Mouse (Mus musculus): ENCODE measurements at regions not wholly inside any gene's neighbourhood (a gene's known extent, or its start where the extent isn't known, plus 50 kb on each side); places are given as distances from the start of the nearest gene placed in this dataset.

GRCm38 (mm10) chr1:82095101-82095500 lies 137.8 kb upstream of the Gm9747 start:
- DNase-seq (ENCODE audit: low spot score) (no peak), ATAC-seq (replicated peaks; ENCODE audit: low FRiP score) (no peak)
- no peak overlapping the region for H3K27ac ChIP-seq (ENCODE audit: low read depth, low read length)
- H3K4me3 ChIP-seq (ENCODE audit: low read depth, low read length): no peak overlapping the region
- H3K9me3 ChIP-seq (ENCODE audit: control insufficient read depth, low read length): no peaks in the 10 kb centered on the region
- no peaks in the 10 kb centered on the region for H3K36me3 ChIP-seq (ENCODE audit: control insufficient read depth, insufficient read depth, low read length)
- no peak overlapping the region for H3K4me2 ChIP-seq
- H3K9ac ChIP-seq (ENCODE audit: low read depth, low read length): no peak overlapping the region
- no peaks in the 10 kb centered on the region for H3K4me1 ChIP-seq (replicated peaks; ENCODE audit: control insufficient read depth, insufficient read depth, low read length)
- H3K27me3 ChIP-seq (replicated peaks; ENCODE audit: control insufficient read depth, insufficient read depth, low read length): no peaks in the 10 kb centered on the region
- 88% methylated on average over 2 of the region's 2 CpGs for WGBS

GRCm38 (mm10) chr1:82106756-82107155 lies 126.2 kb upstream of the Gm9747 start:
- WGBS: 71% methylated on average over 5 of the region's 5 CpGs
- no peak for ATAC-seq (replicated peaks; ENCODE audit: low FRiP score)

GRCm38 (mm10) chr1:82110071-82110635 lies 122.8 kb upstream of the Gm9747 start:
- no peak for DNase-seq (ENCODE audit: low spot score)
- no peak overlapping the region for H3K9ac ChIP-seq (ENCODE audit: low read depth, low read length)
- no peak overlapping the region for H3K27ac ChIP-seq (ENCODE audit: low read depth, low read length)
- no peaks in the 10 kb centered on the region for H3K27me3 ChIP-seq (replicated peaks; ENCODE audit: control insufficient read depth, insufficient read depth, low read length)
- 91% methylated on average over 1 of the region's 1 CpGs for WGBS
- no peaks in the 10 kb centered on the region for H3K36me3 ChIP-seq (ENCODE audit: control insufficient read depth, insufficient read depth, low read length)
- no peak overlapping the region for H3K4me2 ChIP-seq
- no peaks in the 10 kb centered on the region for H3K4me1 ChIP-seq (replicated peaks; ENCODE audit: control insufficient read depth, insufficient read depth, low read length)
- H3K4me3 ChIP-seq (ENCODE audit: low read depth, low read length): no peak overlapping the region
- ATAC-seq (replicated peaks; ENCODE audit: low FRiP score): no peak
- H3K9me3 ChIP-seq (ENCODE audit: control insufficient read depth, low read length): no peaks in the 10 kb centered on the region

More at GRCm38 (mm10) chr1:82106756-82107155, 126.2 kb upstream of the Gm9747 start:
- Histone ChIP-seq H3K36me3 (ENCODE audit: control insufficient read depth, insufficient read depth, low read length) (no peaks in the 10 kb centered on the region), H3K27ac (ENCODE audit: low read depth, low read length) (no peak overlapping the region), H3K4me3 (ENCODE audit: low read depth, low read length) (no peak overlapping the region), H3K9ac (ENCODE audit: low read depth, low read length) (no peak overlapping the region), H3K9me3 (ENCODE audit: control insufficient read depth, low read length) (no peaks in the 10 kb centered on the region), H3K27me3 (replicated peaks; ENCODE audit: control insufficient read depth, insufficient read depth, low read length) (no peaks in the 10 kb centered on the region), H3K4me1 (replicated peaks; ENCODE audit: control insufficient read depth, insufficient read depth, low read length) (no peaks in the 10 kb centered on the region), H3K4me2 (no peak overlapping the region)
- no peak for DNase-seq (ENCODE audit: low spot score)

- no peaks in the 10 kb centered on the region for H3K36me3 ChIP-seq (ENCODE audit: control insufficient read depth, insufficient read depth, low read length)
- no peak overlapping the region for H3K4me3 ChIP-seq (ENCODE audit: low read depth, low read length)
- H3K4me1 ChIP-seq (replicated peaks; ENCODE audit: control insufficient read depth, insufficient read depth, low read length): no peaks in the 10 kb centered on the region
- no peak for DNase-seq (ENCODE audit: low spot score)
- H3K4me2 ChIP-seq: no peak overlapping the region
- H3K9me3 ChIP-seq (ENCODE audit: control insufficient read depth, low read length): no peaks in the 10 kb centered on the region
- no peak overlapping the region for H3K27ac ChIP-seq (ENCODE audit: low read depth, low read length)
- no peak overlapping the region for H3K9ac ChIP-seq (ENCODE audit: low read depth, low read length)
- ATAC-seq (replicated peaks; ENCODE audit: low FRiP score): no peak
- WGBS: 39% methylated on average over 5 of the region's 5 CpGs
- no peaks in the 10 kb centered on the region for H3K27me3 ChIP-seq (replicated peaks; ENCODE audit: control insufficient read depth, insufficient read depth, low read length)
Measured at GRCm38 (mm10) chr1:82112401-82112800, 120.5 kb upstream of the Gm9747 start.

GRCm38 (mm10) chr1:82124503-82124902 lies 108.4 kb upstream of the Gm9747 start:
- Histone ChIP-seq H3K27ac (ENCODE audit: low read depth, low read length) (no peak overlapping the region), H3K9ac (ENCODE audit: low read depth, low read length) (no peak overlapping the region), H3K4me2 (no peak overlapping the region), H3K4me3 (ENCODE audit: low read depth, low read length) (no peak overlapping the region), H3K36me3 (ENCODE audit: control insufficient read depth, insufficient read depth, low read length) (no peaks in the 10 kb centered on the region), H3K9me3 (ENCODE audit: control insufficient read depth, low read length) (no peaks in the 10 kb centered on the region), H3K4me1 (replicated peaks; ENCODE audit: control insufficient read depth, insufficient read depth, low read length) (no peaks in the 10 kb centered on the region), H3K27me3 (replicated peaks; ENCODE audit: control insufficient read depth, insufficient read depth, low read length) (no peaks in the 10 kb centered on the region)
- no peak for DNase-seq (ENCODE audit: low spot score)
- 50% methylated on average over 5 of the region's 5 CpGs for WGBS
- no peak for ATAC-seq (replicated peaks; ENCODE audit: low FRiP score)

GRCm38 (mm10) chr1:82129700-82130275 lies 103.1 kb upstream of the Gm9747 start:
- no peak overlapping the region for H3K4me3 ChIP-seq (ENCODE audit: low read depth, low read length)
- 66% methylated on average over 5 of the region's 5 CpGs for WGBS
- H3K4me1 ChIP-seq (replicated peaks; ENCODE audit: control insufficient read depth, insufficient read depth, low read length): no peaks in the 10 kb centered on the region
- H3K27ac ChIP-seq (ENCODE audit: low read depth, low read length): no peak overlapping the region
- no peak overlapping the region for H3K9ac ChIP-seq (ENCODE audit: low read depth, low read length)
- no peaks in the 10 kb centered on the region for H3K36me3 ChIP-seq (ENCODE audit: control insufficient read depth, insufficient read depth, low read length)
- no peak for ATAC-seq (replicated peaks; ENCODE audit: low FRiP score)
- H3K9me3 ChIP-seq (ENCODE audit: control insufficient read depth, low read length): no peaks in the 10 kb centered on the region
- H3K4me2 ChIP-seq: no peak overlapping the region
- DNase-seq (ENCODE audit: low spot score): no peak
- H3K27me3 ChIP-seq (replicated peaks; ENCODE audit: control insufficient read depth, insufficient read depth, low read length): no peaks in the 10 kb centered on the region

GRCm38 (mm10) chr1:82132536-82132935 lies 100.4 kb upstream of the Gm9747 start:
- no peak overlapping the region for H3K27ac ChIP-seq (ENCODE audit: low read depth, low read length)
- no peak overlapping the region for H3K4me3 ChIP-seq (ENCODE audit: low read depth, low read length)
- 78% methylated on average over 6 of the region's 6 CpGs for WGBS
- H3K27me3 ChIP-seq (replicated peaks; ENCODE audit: control insufficient read depth, insufficient read depth, low read length): no peaks in the 10 kb centered on the region
- ATAC-seq (replicated peaks; ENCODE audit: low FRiP score): no peak
- no peaks in the 10 kb centered on the region for H3K4me1 ChIP-seq (replicated peaks; ENCODE audit: control insufficient read depth, insufficient read depth, low read length)
- H3K9me3 ChIP-seq (ENCODE audit: control insufficient read depth, low read length): no peaks in the 10 kb centered on the region
- no peaks in the 10 kb centered on the region for H3K36me3 ChIP-seq (ENCODE audit: control insufficient read depth, insufficient read depth, low read length)
- H3K9ac ChIP-seq (ENCODE audit: low read depth, low read length): no peak overlapping the region
- no peak for DNase-seq (ENCODE audit: low spot score)
- H3K4me2 ChIP-seq: no peak overlapping the region

- no peaks in the 10 kb centered on the region for H3K36me3 ChIP-seq (ENCODE audit: control insufficient read depth, insufficient read depth, low read length)
- H3K27me3 ChIP-seq (replicated peaks; ENCODE audit: control insufficient read depth, insufficient read depth, low read length): no peaks in the 10 kb centered on the region
- 76% methylated on average over 2 of the region's 2 CpGs for WGBS
- H3K4me3 ChIP-seq (ENCODE audit: low read depth, low read length): no peak overlapping the region
- no peak overlapping the region for H3K27ac ChIP-seq (ENCODE audit: low read depth, low read length)
- H3K4me2 ChIP-seq: no peak overlapping the region
- H3K4me1 ChIP-seq (replicated peaks; ENCODE audit: control insufficient read depth, insufficient read depth, low read length): no peaks in the 10 kb centered on the region
- no peaks in the 10 kb centered on the region for H3K9me3 ChIP-seq (ENCODE audit: control insufficient read depth, low read length)
- DNase-seq (ENCODE audit: low spot score) (no peak), ATAC-seq (replicated peaks; ENCODE audit: low FRiP score) (no peak)
- no peak overlapping the region for H3K9ac ChIP-seq (ENCODE audit: low read depth, low read length)
Measured at GRCm38 (mm10) chr1:82134938-82135337, 98.0 kb upstream of the Gm9747 start.

GRCm38 (mm10) chr1:82135761-82136331 lies 97.1 kb upstream of the Gm9747 start:
- Histone ChIP-seq H3K27me3 (replicated peaks; ENCODE audit: control insufficient read depth, insufficient read depth, low read length) (no peaks in the 10 kb centered on the region), H3K4me1 (replicated peaks; ENCODE audit: control insufficient read depth, insufficient read depth, low read length) (no peaks in the 10 kb centered on the region), H3K9me3 (ENCODE audit: control insufficient read depth, low read length) (no peaks in the 10 kb centered on the region), H3K36me3 (ENCODE audit: control insufficient read depth, insufficient read depth, low read length) (no peaks in the 10 kb centered on the region), H3K4me2 (no peak overlapping the region), H3K9ac (ENCODE audit: low read depth, low read length) (no peak overlapping the region), H3K27ac (ENCODE audit: low read depth, low read length) (no peak overlapping the region), H3K4me3 (ENCODE audit: low read depth, low read length) (no peak overlapping the region)
- no peak for DNase-seq (ENCODE audit: low spot score)
- 65% methylated on average over 8 of the region's 8 CpGs for WGBS
- ATAC-seq (replicated peaks; ENCODE audit: low FRiP score): no peak

All from liver, embryonic 11.5 days (tissue).